Mouse (Mus musculus): ENCODE measurements around the gene Accsl. TPM values are rescaled to one million over a fixed set of nuclear protein-coding genes. Genes with fewer than 3 reads are reported as not detected.

The Accsl gene
- polyA plus RNA-seq, 1 experiment from 2014 or later, result not detected

DNA sequence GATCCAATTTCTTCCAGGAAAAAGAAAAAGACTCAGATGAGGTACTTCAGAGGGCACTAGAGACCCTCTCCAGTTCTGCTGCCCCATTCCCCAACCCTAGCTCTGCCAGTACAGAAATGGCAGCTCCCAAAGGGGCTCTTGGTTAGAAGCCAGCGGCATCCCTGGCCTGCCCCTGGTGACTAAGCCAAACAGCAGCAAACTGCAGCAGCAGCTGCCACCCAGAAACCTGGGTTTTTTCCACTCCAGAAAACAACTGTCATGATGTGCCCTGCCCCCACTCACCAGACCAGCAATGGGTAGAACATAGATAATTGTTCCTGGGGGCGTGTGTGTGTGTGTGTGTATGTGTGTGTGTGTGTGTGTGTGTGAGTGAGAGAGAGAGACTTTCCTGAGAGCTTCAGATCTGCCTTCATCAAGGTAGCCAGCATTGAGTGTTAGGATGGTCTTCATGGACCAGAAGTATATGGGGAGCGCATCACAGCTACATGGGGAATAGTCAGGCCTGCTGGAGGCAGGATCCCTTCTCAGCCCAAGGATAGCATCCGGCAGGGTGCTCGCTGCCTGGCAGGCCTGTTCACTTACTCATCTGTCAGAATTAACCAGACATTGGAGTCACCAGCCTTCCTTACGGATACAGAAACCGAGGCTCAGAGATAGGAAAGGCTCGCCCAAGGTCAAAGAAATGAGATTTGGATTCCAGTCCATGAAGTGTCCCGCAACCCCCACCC lies 12.8 kb upstream of the Accsl start:
- H3K4me1 ChIP-seq (ENCODE audit: control insufficient read depth, low read depth, low read length), result no peaks in the 10 kb centered on the region
- H3K36me3 ChIP-seq (ENCODE audit: control insufficient read depth, insufficient read depth), result no peaks in the 10 kb centered on the region
- H3K9me3 ChIP-seq (replicated peaks; ENCODE audit: control insufficient read depth, low read length), result no peaks in the 10 kb centered on the region
- no peak overlapping the region for H3K27ac ChIP-seq (ENCODE audit: low read length)
- WGBS (ENCODE audit: insufficient replicate concordance), result 67% methylated on average over 9 of the region's 9 CpGs
- no peak for ATAC-seq (ENCODE audit: low read depth)
- no peak overlapping the region for H3K9ac ChIP-seq (ENCODE audit: low read depth, low read length)
- no peak overlapping the region for H3K4me3 ChIP-seq (ENCODE audit: low read depth, low read length)
- no peaks in the 10 kb centered on the region for H3K27me3 ChIP-seq (ENCODE audit: control insufficient read depth, insufficient read depth, low read depth, low read length)
- no peak overlapping the region for H3K4me2 ChIP-seq (ENCODE audit: low read depth, low read length)

DNA sequence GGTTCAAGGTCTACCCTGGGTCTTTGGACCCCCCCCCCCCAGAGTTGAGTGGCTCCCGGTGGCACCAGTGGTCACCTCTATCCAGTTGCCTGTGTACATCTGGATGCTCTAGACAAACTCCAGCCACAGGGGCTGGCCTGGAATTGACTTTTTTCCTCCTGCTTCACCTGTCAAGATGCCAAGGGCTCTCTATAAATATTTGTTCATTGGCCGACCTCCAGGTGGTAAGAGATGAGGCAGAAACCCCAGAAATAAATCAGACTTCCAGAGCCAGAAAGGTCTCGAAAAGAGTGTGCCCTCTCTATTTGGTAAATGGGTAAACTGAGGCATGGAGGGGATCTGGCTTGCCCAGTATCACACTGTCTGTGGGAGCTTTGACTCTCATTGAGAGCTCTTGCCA lies 12.0 kb upstream of the Accsl start:
- H3K27me3 ChIP-seq (ENCODE audit: control insufficient read depth, insufficient read depth, low read depth, low read length), result no peaks in the 10 kb centered on the region
- ATAC-seq (ENCODE audit: low read depth), result no peak
- H3K36me3 ChIP-seq (ENCODE audit: control insufficient read depth, insufficient read depth), result no peaks in the 10 kb centered on the region
- H3K4me2 ChIP-seq (ENCODE audit: low read depth, low read length), result no peak overlapping the region
- WGBS (ENCODE audit: insufficient replicate concordance), result 44% methylated on average over 3 of the region's 3 CpGs
- no peak overlapping the region for H3K4me3 ChIP-seq (ENCODE audit: low read depth, low read length)
- no peaks in the 10 kb centered on the region for H3K4me1 ChIP-seq (ENCODE audit: control insufficient read depth, low read depth, low read length)
- H3K27ac ChIP-seq (ENCODE audit: low read length), result no peak overlapping the region
- no peaks in the 10 kb centered on the region for H3K9me3 ChIP-seq (replicated peaks; ENCODE audit: control insufficient read depth, low read length)
- H3K9ac ChIP-seq (ENCODE audit: low read depth, low read length), result no peak overlapping the region

- Histone ChIP-seq H3K9me3 (replicated peaks; ENCODE audit: control insufficient read depth, low read length) (no peaks in the 10 kb centered on the region), H3K27ac (ENCODE audit: low read length) (no peak overlapping the region), H3K36me3 (ENCODE audit: control insufficient read depth, insufficient read depth) (no peaks in the 10 kb centered on the region), H3K4me1 (ENCODE audit: control insufficient read depth, low read depth, low read length) (no peaks in the 10 kb centered on the region), H3K9ac (ENCODE audit: low read depth, low read length) (no peak overlapping the region), H3K4me3 (ENCODE audit: low read depth, low read length) (no peak overlapping the region), H3K27me3 (ENCODE audit: control insufficient read depth, insufficient read depth, low read depth, low read length) (no peaks in the 10 kb centered on the region), H3K4me2 (ENCODE audit: low read depth, low read length) (no peak overlapping the region)
- ATAC-seq (ENCODE audit: low read depth), result no peak
- WGBS (ENCODE audit: insufficient replicate concordance), result 60% methylated on average over 8 of the region's 8 CpGs
Observed at GRCm38 (mm10) chr2:93880450-93880849, 11.5 kb upstream of the Accsl start.

GRCm38 (mm10) chr2:93877005-93877404 lies 8.0 kb upstream of the Accsl start:
- no peak for ATAC-seq (ENCODE audit: low read depth)
- 44% methylated on average over 5 of the region's 5 CpGs for WGBS (ENCODE audit: insufficient replicate concordance)

DNA sequence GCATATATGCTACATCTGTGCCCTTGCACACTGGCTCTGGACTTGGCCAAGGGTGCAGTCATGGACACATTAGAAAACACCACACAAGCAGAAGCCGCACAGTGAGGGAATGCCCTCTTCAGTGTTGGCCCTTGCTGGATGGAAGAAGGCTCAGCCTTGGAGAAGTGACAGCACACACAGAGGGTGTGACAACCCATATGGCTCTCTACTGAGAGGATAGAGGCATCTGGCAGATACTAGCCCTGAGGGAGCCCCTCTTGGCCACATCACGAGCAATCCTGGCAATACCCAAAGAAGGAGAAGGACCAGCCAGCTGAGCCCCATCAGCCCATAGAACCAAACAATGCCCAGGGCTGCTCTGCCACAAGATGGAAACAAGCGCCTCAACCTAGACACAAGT lies 5.6 kb upstream of the Accsl start:
- WGBS (ENCODE audit: insufficient replicate concordance), result 56% methylated on average over 3 of the region's 3 CpGs
- Histone ChIP-seq H3K4me3 (ENCODE audit: low read depth, low read length) (no peak overlapping the region), H3K9ac (ENCODE audit: low read depth, low read length) (no peak overlapping the region), H3K36me3 (ENCODE audit: control insufficient read depth, insufficient read depth) (no peaks in the 10 kb centered on the region), H3K9me3 (replicated peaks; ENCODE audit: control insufficient read depth, low read length) (no peaks in the 10 kb centered on the region), H3K4me1 (ENCODE audit: control insufficient read depth, low read depth, low read length) (no peaks in the 10 kb centered on the region; the same call in 1 of the 2 replicates), H3K27ac (ENCODE audit: low read length) (no peak overlapping the region), H3K27me3 (ENCODE audit: control insufficient read depth, insufficient read depth, low read depth, low read length) (no peaks in the 10 kb centered on the region), H3K4me2 (ENCODE audit: low read depth, low read length) (no peak overlapping the region)
- no peak for ATAC-seq (ENCODE audit: low read depth)

More at GRCm38 (mm10) chr2:93877005-93877404, 8.0 kb upstream of the Accsl start:
- Histone ChIP-seq H3K4me2 (ENCODE audit: low read depth, low read length) (no peak overlapping the region), H3K9me3 (replicated peaks; ENCODE audit: control insufficient read depth, low read length) (no peaks in the 10 kb centered on the region), H3K4me1 (ENCODE audit: control insufficient read depth, low read depth, low read length) (no peaks in the 10 kb centered on the region; the same call in 1 of the 2 replicates), H3K4me3 (ENCODE audit: low read depth, low read length) (no peak overlapping the region), H3K27ac (ENCODE audit: low read length) (no peak overlapping the region), H3K27me3 (ENCODE audit: control insufficient read depth, insufficient read depth, low read depth, low read length) (no peaks in the 10 kb centered on the region), H3K36me3 (ENCODE audit: control insufficient read depth, insufficient read depth) (no peaks in the 10 kb centered on the region), H3K9ac (ENCODE audit: low read depth, low read length) (no peak overlapping the region)

GRCm38 (mm10) chr2:93874227-93874514 lies 5.2 kb upstream of the Accsl start:
- H3K27ac ChIP-seq (ENCODE audit: low read length), result no peak overlapping the region
- WGBS (ENCODE audit: insufficient replicate concordance), result 16% methylated on average over 2 of the region's 2 CpGs
- no peaks in the 10 kb centered on the region for H3K27me3 ChIP-seq (ENCODE audit: control insufficient read depth, insufficient read depth, low read depth, low read length)
- no peaks in the 10 kb centered on the region for H3K36me3 ChIP-seq (ENCODE audit: control insufficient read depth, insufficient read depth)
- H3K4me2 ChIP-seq (ENCODE audit: low read depth, low read length), result no peak overlapping the region
- H3K9me3 ChIP-seq (replicated peaks; ENCODE audit: control insufficient read depth, low read length), result no peaks in the 10 kb centered on the region
- H3K4me1 ChIP-seq (ENCODE audit: control insufficient read depth, low read depth, low read length), result no peaks in the 10 kb centered on the region; the same call in 1 of the 2 replicates
- no peak for ATAC-seq (ENCODE audit: low read depth)
- no peak overlapping the region for H3K4me3 ChIP-seq (ENCODE audit: low read depth, low read length)
- H3K9ac ChIP-seq (ENCODE audit: low read depth, low read length), result no peak overlapping the region

GRCm38 (mm10) chr2:93873449-93874226 lies 4.7 kb upstream of the Accsl start:
- Histone ChIP-seq H3K9ac (ENCODE audit: low read depth, low read length) (no peak overlapping the region), H3K4me1 (ENCODE audit: control insufficient read depth, low read depth, low read length) (no peaks in the 10 kb centered on the region; the same call in 1 of the 2 replicates), H3K9me3 (replicated peaks; ENCODE audit: control insufficient read depth, low read length) (no peaks in the 10 kb centered on the region), H3K4me3 (ENCODE audit: low read depth, low read length) (no peak overlapping the region), H3K4me2 (ENCODE audit: low read depth, low read length) (no peak overlapping the region), H3K27ac (ENCODE audit: low read length) (no peak overlapping the region), H3K27me3 (ENCODE audit: control insufficient read depth, insufficient read depth, low read depth, low read length) (no peaks in the 10 kb centered on the region), H3K36me3 (ENCODE audit: control insufficient read depth, insufficient read depth) (no peaks in the 10 kb centered on the region)
- WGBS (ENCODE audit: insufficient replicate concordance), result 14% methylated on average over 12 of the region's 12 CpGs
- no peak for ATAC-seq (ENCODE audit: low read depth)

- Histone ChIP-seq H3K36me3 (ENCODE audit: control insufficient read depth, insufficient read depth) (no peaks in the 10 kb centered on the region), H3K9me3 (replicated peaks; ENCODE audit: control insufficient read depth, low read length) (no peaks in the 10 kb centered on the region), H3K4me2 (ENCODE audit: low read depth, low read length) (no peak overlapping the region), H3K27me3 (ENCODE audit: control insufficient read depth, insufficient read depth, low read depth, low read length) (no peaks in the 10 kb centered on the region), H3K4me3 (ENCODE audit: low read depth, low read length) (no peak overlapping the region), H3K27ac (ENCODE audit: low read length) (no peak overlapping the region), H3K4me1 (ENCODE audit: control insufficient read depth, low read depth, low read length) (no peaks in the 10 kb centered on the region; the same call in 1 of the 2 replicates), H3K9ac (ENCODE audit: low read depth, low read length) (no peak overlapping the region)
- ATAC-seq (ENCODE audit: low read depth), result no peak
- 69% methylated on average over 7 of the region's 7 CpGs for WGBS (ENCODE audit: insufficient replicate concordance)
Observed at GRCm38 (mm10) chr2:93872257-93872656, 3.3 kb upstream of the Accsl start.

DNA sequence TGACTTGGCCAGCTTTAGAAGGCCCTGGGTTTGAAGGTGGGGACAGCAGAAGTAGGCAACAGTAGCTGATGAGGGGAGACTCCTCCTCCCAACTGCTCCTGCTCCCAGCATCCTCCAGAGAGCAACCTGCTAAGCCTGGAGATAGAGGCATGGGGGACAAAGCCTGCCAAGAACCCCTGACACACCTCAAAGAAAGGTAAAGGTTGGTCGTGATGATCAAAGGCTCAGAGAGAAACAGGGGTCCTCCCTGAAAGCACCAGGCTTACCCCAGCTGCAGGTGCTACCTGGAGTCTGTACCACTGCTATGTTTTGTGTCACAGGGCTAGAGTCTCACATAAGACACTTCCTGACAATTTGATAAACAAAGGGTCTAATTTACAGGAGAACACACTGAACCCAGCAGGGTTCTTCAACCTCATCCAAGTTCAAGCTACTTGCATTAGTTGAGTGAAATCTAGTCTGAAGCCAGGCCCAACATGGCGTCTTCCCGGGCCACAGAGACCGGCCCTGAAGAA lies 2.5 kb upstream of the Accsl start:
- Histone ChIP-seq H3K36me3 (ENCODE audit: control insufficient read depth, insufficient read depth) (no peaks in the 10 kb centered on the region), H3K4me3 (ENCODE audit: low read depth, low read length) (no peak overlapping the region), H3K9ac (ENCODE audit: low read depth, low read length) (no peak overlapping the region), H3K4me2 (ENCODE audit: low read depth, low read length) (no peak overlapping the region), H3K27me3 (ENCODE audit: control insufficient read depth, insufficient read depth, low read depth, low read length) (no peaks in the 10 kb centered on the region), H3K27ac (ENCODE audit: low read length) (no peak overlapping the region), H3K9me3 (replicated peaks; ENCODE audit: control insufficient read depth, low read length) (no peaks in the 10 kb centered on the region), H3K4me1 (ENCODE audit: control insufficient read depth, low read depth, low read length) (no peaks in the 10 kb centered on the region; the same call in 1 of the 2 replicates)
- WGBS (ENCODE audit: insufficient replicate concordance), result 64% methylated on average over 4 of the region's 4 CpGs
- ATAC-seq (ENCODE audit: low read depth), result no peak
